Mouse (Mus musculus) urinary bladder, postnatal 25 days (tissue): Measurements from ENCODE around the gene Ank3.

Experiments
- DNase-seq: peaks from one replicate; pipeline ENCODE4 v3.0.0; 2022; ENCODE audit warnings: low spot score

The Ank3 gene

DNA sequence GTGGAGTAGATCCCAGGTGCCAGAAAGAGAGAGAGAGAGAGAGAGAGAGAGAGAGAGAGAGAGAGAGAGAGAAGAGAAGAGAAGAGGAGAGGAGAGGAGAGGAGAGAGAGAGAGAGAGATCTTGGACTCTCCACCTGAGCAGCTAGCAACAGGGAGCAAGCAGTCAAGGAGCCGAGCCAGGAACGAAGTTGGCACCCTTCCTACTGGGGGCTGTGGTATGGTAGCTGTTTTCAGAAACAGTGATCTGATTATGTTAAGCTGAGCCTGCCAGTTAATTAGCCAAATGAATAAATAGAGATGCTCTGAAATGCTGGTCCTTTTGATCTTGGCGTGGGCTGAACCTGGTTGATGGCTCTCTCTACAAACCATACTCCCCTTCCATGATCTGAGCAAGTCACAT, 666.6 kb downstream of the Ank3 start:
- no peak for DNase-seq

DNA sequence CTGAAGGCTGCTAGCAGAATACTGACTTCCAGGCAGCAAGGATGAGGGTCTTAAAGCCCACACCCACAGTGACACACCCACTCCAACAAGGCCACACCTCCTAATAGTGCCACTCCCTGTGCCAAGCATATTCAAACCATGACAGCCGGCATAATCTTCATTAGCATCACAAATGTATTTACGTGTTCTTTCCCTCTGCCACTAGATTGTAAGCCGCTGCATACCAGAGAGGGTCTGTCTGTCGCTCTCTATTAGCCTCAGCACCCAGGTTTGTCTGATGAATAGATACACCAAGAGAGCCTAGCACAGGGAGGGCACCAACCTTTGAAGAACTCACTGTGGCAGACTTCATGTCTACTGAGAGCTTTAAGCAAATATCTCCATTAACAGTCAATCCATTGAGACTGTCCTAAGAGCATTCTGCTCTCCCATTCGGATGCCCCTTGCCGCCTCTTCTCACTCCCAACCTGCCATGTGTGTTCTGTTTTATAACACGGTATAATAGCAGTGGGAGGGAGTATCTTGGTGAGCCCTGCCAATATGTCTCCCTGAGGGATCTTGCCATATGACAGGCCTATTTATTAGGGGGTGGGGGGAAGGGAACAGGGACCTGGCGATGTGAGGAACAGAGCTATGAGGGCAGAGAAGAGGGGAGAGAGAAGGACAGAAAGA, 668.1 kb downstream of the Ank3 start:
- DNase-seq: no peak

DNA sequence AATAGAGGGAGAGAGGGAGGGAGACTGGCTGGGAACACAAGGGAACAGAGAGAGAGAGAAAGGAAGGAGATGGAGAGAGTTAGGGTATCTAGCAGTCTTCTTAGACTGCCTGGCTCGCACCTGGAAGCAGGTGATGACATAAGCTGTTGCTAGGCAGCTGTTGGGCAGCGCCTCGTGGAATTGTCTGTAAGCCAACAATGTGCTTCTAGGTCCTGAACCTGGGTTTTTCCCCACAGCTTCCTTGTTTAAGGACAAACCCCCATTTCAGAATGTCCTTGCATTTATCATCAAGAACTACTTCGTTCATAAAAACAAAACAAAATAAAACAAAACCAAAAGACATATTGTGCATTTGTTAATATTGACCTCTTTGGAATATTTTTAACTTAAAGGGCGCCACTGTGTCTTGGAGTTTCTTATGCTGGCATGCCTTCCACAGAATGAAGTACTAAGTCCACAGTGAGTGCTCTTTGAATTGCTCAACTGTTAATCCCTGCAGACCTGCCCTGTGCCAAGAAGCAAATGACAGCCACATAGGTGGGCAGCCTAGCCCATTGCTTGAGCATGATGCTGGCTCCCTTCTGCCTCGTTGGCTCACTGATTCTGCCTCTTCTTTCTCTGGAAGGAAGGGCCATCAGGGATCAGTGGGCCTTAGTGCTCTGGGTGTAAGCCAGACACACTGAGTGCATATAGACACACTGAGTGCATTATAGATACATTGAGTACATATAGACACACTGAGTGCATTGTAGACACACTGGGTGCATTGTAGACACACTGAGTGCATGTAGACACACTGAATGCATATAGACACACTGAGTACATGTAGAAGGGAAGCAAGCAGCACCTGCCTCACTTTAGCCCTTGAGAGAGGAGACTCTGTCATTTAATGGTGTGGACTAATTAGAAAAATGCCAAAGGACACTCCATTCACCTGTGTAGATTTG, 668.9 kb downstream of the Ank3 start:
- no peak for DNase-seq

DNA sequence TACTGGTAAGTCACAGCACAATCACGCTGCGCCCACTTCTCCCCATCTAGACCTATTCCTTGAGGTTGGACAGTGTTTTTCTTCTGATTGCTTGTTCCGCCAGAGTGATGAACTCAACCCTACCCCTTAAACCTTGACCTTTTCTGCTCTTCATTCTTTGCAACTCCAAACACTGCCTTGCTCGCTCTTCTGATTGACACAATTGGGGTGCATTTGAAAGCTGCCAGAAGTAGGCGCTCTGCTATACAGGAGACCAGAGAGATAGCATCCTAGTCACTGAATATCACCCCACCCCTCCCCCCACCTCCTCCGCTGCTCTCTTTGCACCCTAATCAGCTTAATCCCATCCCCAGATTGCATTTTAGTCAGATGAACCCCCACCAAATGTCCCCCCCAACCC, 670.7 kb downstream of the Ank3 start:
- DNase-seq: no peak

DNA sequence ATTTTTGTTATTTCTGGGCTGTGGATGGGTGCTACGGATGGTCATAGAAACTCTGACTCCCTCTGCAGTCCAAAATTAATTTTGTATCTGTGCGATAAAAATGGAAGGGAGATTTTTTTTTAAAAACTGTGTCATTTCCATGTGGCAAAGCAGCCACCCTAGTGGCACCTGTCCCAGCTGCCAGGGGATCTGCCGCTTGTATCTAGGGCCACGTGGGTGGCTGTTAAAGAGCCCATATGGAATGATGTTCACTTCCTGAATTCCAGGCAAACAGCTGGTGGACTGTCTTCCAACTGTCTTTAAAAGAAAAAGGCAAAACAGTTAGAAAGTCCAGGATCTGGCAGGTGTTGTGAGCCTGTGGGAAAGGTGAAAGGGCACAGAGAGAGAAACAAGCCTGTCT, 672.8 kb downstream of the Ank3 start:
- no peak for DNase-seq
